Mouse (Mus musculus): ENCODE data around the gene Gm20489.

Gm20489 gene

DNA sequence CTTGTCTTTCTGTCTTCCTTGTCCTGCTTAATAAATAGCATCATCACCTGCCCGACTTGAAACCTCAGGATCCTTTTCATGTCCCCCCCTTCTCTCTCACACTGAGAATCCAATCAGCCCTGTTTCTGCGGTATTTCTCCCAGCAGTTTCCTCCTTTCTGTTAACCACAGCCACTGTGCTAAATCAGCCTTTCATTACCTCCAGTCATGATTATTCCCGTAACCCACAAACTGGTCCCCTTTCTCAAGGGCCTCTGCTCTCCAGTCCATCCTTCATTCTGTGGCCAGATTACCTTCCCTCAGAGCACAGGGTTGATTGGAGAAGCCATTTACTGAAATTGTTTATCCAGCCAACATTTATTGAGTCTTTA lies at the start of gene Gm20489:
Gm20489 (minus strand) TSS at position 269 of the 370 bp plus-strand sequence.
- H3K36me3 ChIP-seq (ENCODE audit: insufficient read depth, low read length): no peaks in the 10 kb centered on the region
- peaks cover 31% of the 10 kb centered on the region for H3K4me1 ChIP-seq (replicated peaks; ENCODE audit: low read depth, low read length)
- TF ChIP-seq POU5F1 (IDR thresholded peaks at IDR 0.05; ENCODE audit: borderline replicate concordance, low read length) (no peak), NANOG (IDR thresholded peaks at IDR 0.05; ENCODE audit: borderline replicate concordance, low read length) (no peak), CTCF (conservative IDR thresholded peaks at IDR 0.05; ENCODE audit: low read length) (no peak)
- H3K9me3 ChIP-seq (ENCODE audit: low read length): no peaks in the 10 kb centered on the region
- no peak within 1 kb of the TSS for H3K4me3 ChIP-seq (replicated peaks; ENCODE audit: low read length)
- H3K27me3 ChIP-seq (ENCODE audit: insufficient read depth, low read length): no peaks in the 10 kb centered on the region

DNA sequence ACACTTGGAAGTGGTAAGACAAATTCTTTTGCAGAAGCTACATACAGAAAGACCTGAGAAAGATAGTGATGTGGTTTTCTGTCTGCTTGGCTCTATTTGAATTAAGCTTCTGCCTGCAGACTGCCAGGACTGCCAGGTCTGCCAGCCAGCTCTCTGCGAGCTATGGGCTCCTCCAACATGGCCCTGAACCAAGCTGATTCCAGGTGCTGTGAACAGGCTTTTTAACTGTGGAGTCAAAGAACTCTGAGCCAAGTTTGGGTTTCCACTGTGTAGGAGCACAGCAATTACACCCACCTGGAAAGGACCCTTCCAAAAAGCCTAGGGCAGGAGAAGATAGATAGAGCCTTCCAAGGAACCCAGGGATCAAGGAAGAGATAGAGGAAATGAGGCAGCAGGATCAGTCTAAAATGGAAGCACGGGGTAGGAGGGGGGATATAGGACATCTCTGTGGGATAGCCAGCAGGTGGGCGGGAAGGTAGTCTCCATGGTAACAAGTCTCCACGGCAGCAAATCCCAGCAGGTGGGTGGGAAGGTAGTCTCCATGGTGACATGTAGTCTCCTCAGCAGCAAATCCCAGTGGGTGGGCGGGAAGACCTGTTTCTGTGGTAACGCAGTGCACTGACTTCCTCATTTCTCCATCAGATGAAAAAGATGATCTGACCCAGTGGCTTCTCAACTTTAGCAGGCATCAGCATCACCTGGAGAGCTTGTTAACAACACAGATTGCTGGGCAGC lies 45.0 kb upstream of the Gm20489 start:
- H3K4me1 ChIP-seq (replicated peaks; ENCODE audit: low read depth, low read length): no peaks in the 10 kb centered on the region
- no peak for TF ChIP-seq POU5F1 (IDR thresholded peaks at IDR 0.05; ENCODE audit: borderline replicate concordance, low read length)
- TF ChIP-seq CTCF (conservative IDR thresholded peaks at IDR 0.05; ENCODE audit: low read length): no peak
- TF ChIP-seq NANOG (IDR thresholded peaks at IDR 0.05; ENCODE audit: borderline replicate concordance, low read length): no peak
- no peaks in the 10 kb centered on the region for H3K36me3 ChIP-seq (ENCODE audit: insufficient read depth, low read length)
- H3K4me3 ChIP-seq (replicated peaks; ENCODE audit: low read length): no peak overlapping the region
- no peaks in the 10 kb centered on the region for H3K9me3 ChIP-seq (ENCODE audit: low read length)
- H3K27me3 ChIP-seq (ENCODE audit: insufficient read depth, low read length): no peaks in the 10 kb centered on the region

DNA sequence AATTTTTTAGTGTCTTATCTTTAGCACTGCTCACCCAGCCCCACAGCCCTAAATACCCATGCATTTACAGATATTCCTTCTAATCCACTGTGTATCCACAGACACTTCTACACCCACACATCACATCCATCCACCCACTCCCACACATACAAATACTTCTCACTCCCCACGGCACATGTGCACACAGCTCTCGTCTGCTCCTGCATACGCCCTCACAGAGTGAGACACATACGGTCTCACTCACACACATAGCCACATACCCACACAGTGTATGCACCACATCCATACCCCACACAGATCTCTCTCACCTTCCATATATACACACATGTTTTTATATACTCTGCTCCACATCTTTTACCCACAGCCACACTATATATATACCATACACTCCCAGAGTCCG lies 40.5 kb upstream of the Gm20489 start:
- H3K4me1 ChIP-seq (replicated peaks; ENCODE audit: low read depth, low read length): peaks cover 5% of the 10 kb centered on the region; the same call in 1 of the 2 replicates
- H3K36me3 ChIP-seq (ENCODE audit: insufficient read depth, low read length): no peaks in the 10 kb centered on the region
- peaks cover 4% of the 10 kb centered on the region; the same call in 1 of the 2 replicates for H3K27me3 ChIP-seq (ENCODE audit: insufficient read depth, low read length)
- H3K9me3 ChIP-seq (ENCODE audit: low read length): no peaks in the 10 kb centered on the region
- H3K4me3 ChIP-seq (replicated peaks; ENCODE audit: low read length): no peak overlapping the region
- TF ChIP-seq CTCF (conservative IDR thresholded peaks at IDR 0.05; ENCODE audit: low read length) (no peak), NANOG (IDR thresholded peaks at IDR 0.05; ENCODE audit: borderline replicate concordance, low read length) (no peak), POU5F1 (IDR thresholded peaks at IDR 0.05; ENCODE audit: borderline replicate concordance, low read length) (no peak)

DNA sequence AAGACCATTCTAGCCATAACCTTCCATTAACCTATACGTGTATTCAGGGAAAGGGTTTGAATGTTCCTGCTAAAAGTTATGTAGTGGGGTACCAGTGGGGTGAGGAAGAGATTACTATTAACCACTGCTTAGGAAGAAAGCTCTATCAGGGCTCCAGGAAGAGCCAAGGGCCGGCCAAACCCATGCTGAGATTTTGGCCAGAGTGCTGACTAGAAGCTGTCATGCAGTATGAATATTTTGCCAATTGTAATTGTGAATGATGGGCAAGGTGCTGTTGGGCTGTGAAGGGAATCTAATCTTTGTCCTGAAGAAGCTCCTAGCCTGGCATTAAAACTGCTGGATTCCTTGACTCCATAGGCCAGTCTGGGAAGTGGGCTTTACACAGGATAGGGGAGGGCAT lies 35.8 kb upstream of the Gm20489 start:
- Histone ChIP-seq H3K4me3 (replicated peaks; ENCODE audit: low read length) (no peak overlapping the region), H3K4me1 (replicated peaks; ENCODE audit: low read depth, low read length) (peaks cover 41% of the 10 kb centered on the region), H3K27me3 (ENCODE audit: insufficient read depth, low read length) (peaks cover 15% of the 10 kb centered on the region; the same call in 1 of the 2 replicates), H3K36me3 (ENCODE audit: insufficient read depth, low read length) (no peaks in the 10 kb centered on the region), H3K9me3 (ENCODE audit: low read length) (no peaks in the 10 kb centered on the region)
- TF ChIP-seq CTCF (conservative IDR thresholded peaks at IDR 0.05; ENCODE audit: low read length) (no peak), NANOG (IDR thresholded peaks at IDR 0.05; ENCODE audit: borderline replicate concordance, low read length) (no peak), POU5F1 (IDR thresholded peaks at IDR 0.05; ENCODE audit: borderline replicate concordance, low read length) (no peak)

DNA sequence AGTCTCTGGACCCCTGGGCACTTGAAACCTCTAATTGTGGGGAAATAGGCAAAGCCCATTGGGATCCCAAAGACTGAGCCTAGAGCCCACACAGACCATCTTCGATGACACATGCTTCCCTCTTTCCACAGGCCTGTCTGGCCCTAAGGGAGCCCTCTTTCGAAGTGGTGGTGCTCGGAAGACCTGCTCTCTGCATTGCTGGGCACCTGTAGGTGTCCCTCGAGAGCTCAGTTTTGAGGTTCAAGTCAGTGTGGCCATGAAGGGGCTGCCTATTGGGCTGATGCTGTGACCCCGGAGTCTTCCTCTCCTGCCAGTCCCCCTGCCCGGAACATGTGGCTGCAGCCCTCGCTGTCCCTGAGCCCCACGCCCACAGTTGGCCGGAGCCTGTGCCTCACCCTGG lies 32.8 kb upstream of the Gm20489 start:
- H3K36me3 ChIP-seq (ENCODE audit: insufficient read depth, low read length): peaks cover 11% of the 10 kb centered on the region
- TF ChIP-seq NANOG (IDR thresholded peaks at IDR 0.05; ENCODE audit: borderline replicate concordance, low read length): no peak
- no peak for TF ChIP-seq CTCF (conservative IDR thresholded peaks at IDR 0.05; ENCODE audit: low read length)
- TF ChIP-seq POU5F1 (IDR thresholded peaks at IDR 0.05; ENCODE audit: borderline replicate concordance, low read length): no peak
- peaks cover 45% of the 10 kb centered on the region for H3K4me1 ChIP-seq (replicated peaks; ENCODE audit: low read depth, low read length)
- peaks cover 15% of the 10 kb centered on the region; the same call in 1 of the 2 replicates for H3K27me3 ChIP-seq (ENCODE audit: insufficient read depth, low read length)
- no peaks in the 10 kb centered on the region for H3K9me3 ChIP-seq (ENCODE audit: low read length)
- H3K4me3 ChIP-seq (replicated peaks; ENCODE audit: low read length): no peak overlapping the region

DNA sequence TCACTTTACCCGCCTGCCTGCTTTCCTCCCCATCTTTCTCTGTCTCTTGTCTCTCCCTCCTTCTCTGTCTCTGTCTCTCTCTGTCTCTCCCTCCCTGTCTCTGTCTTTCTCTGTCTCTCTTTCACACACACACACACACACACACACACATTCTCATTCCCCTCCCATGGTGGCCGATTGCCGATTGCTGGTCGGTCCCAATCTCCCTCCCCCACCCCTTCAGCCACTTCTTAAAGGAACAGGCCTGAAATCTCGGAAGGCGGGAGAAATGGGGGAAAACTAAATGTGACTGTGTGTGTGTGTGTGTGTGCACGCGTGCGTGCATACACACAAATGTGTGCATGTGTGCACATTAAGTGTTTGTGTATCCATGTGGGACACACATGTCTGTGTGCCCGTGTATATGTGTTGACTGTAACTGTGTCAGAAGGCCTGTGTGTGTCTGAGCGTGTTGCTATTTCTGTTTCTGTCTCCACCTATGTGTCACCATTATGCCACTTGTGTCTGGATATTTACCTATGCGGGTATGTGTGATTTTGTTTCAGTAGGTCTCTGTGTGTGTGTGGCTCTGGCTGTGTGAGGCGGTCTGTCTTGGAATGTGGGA lies 31.7 kb upstream of the Gm20489 start:
- Histone ChIP-seq H3K4me1 (replicated peaks; ENCODE audit: low read depth, low read length) (peaks cover 45% of the 10 kb centered on the region), H3K27me3 (ENCODE audit: insufficient read depth, low read length) (peaks cover 12% of the 10 kb centered on the region; the same call in 1 of the 2 replicates), H3K36me3 (ENCODE audit: insufficient read depth, low read length) (peaks cover 22% of the 10 kb centered on the region), H3K4me3 (replicated peaks; ENCODE audit: low read length) (no peak overlapping the region), H3K9me3 (ENCODE audit: low read length) (no peaks in the 10 kb centered on the region)
- TF ChIP-seq CTCF (conservative IDR thresholded peaks at IDR 0.05; ENCODE audit: low read length) (no peak), POU5F1 (IDR thresholded peaks at IDR 0.05; ENCODE audit: borderline replicate concordance, low read length) (no peak), NANOG (IDR thresholded peaks at IDR 0.05; ENCODE audit: borderline replicate concordance, low read length) (no peak)

DNA sequence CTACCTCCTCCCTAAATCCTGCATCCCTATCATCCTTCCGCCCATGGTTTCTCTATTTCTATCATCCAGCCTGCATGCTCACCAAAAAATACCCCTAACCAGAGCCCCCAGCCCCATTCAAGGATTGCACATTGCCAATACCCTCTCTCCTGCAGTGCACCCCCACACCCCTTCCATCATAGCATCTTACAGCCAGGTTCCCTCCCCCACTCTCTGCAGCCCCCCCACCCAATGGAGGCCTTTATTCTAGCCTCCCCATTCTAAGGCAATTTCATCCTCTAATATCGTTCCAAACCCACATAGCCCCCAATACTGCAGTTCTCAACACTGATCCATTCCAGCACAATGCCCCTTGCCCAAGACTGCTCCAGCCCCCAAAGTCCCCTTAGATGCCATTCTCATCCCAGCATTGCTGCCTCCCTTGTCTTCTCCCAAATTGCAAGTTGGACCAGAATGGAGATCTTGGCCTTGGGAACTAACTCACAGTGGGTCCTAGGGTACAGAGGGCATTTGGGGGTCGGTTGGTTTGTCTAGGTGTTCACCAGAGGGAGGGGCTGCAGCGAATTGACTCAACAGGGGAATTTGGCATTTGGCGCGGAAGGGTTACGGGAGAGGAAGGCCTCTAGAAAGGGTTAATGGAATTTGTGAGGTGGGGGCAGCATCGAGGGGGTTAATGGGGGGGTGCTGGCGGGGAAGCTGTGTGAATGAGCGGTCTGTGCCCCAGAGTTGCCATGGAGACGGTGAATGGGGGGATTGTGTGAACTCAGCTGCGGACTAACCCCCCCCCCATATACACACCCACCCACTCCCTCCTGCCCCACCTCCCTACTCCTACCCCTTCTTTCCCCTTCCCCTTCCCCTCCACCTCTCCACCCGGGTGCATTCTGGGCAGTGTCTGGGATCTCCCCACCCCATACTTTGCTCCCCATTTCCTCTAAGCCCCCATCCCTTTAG lies 30.9 kb upstream of the Gm20489 start:
- H3K36me3 ChIP-seq (ENCODE audit: insufficient read depth, low read length): peaks cover 29% of the 10 kb centered on the region
- H3K9me3 ChIP-seq (ENCODE audit: low read length): no peaks in the 10 kb centered on the region
- H3K4me3 ChIP-seq (replicated peaks; ENCODE audit: low read length): peak overlapping the region; percentile 49
- TF ChIP-seq CTCF (conservative IDR thresholded peaks at IDR 0.05; ENCODE audit: low read length): no peak
- TF ChIP-seq NANOG (IDR thresholded peaks at IDR 0.05; ENCODE audit: borderline replicate concordance, low read length): no peak
- TF ChIP-seq POU5F1 (IDR thresholded peaks at IDR 0.05; ENCODE audit: borderline replicate concordance, low read length): no peak
- H3K4me1 ChIP-seq (replicated peaks; ENCODE audit: low read depth, low read length): peaks cover 45% of the 10 kb centered on the region
- H3K27me3 ChIP-seq (ENCODE audit: insufficient read depth, low read length): peaks cover 12% of the 10 kb centered on the region; the same call in 1 of the 2 replicates

DNA sequence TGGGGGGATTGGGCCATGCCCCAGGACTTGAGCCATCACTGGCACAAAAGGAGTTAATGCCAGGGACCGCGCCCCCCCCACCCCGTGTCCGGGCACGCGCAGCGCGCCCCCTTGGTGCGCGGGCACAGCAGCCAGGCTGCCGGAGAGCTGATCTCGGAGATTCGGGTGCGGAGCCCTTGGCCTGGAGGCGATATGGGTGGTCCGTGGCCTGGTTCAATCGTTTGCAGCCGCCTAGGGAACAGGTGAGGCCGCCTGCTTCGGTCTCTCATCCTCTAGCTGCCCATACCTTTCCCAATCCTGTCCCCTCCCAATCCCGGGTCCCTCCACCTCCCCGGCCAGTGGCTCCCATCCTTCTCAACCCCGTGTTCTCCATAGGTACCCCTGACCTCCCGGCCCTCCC lies 30.2 kb upstream of the Gm20489 start, which contains the start of gene Nlgn3:
Nlgn3 (plus strand) TSS at position 114 of the 400 bp plus-strand sequence.
- Histone ChIP-seq H3K36me3 (ENCODE audit: insufficient read depth, low read length) (peaks cover 36% of the 10 kb centered on the region), H3K9me3 (ENCODE audit: low read length) (no peaks in the 10 kb centered on the region), H3K27me3 (ENCODE audit: insufficient read depth, low read length) (peaks cover 12% of the 10 kb centered on the region; the same call in 1 of the 2 replicates), H3K4me3 (replicated peaks; ENCODE audit: low read length) (peak within 1 kb of the TSS; percentile 49), H3K4me1 (replicated peaks; ENCODE audit: low read depth, low read length) (peaks cover 38% of the 10 kb centered on the region)
- no peak for TF ChIP-seq POU5F1 (IDR thresholded peaks at IDR 0.05; ENCODE audit: borderline replicate concordance, low read length)
- no peak for TF ChIP-seq CTCF (conservative IDR thresholded peaks at IDR 0.05; ENCODE audit: low read length)
- TF ChIP-seq NANOG (IDR thresholded peaks at IDR 0.05; ENCODE audit: borderline replicate concordance, low read length): no peak
